Mouse (Mus musculus) kidney, postnatal 0 days (tissue): ENCODE results near the gene Ap3m1. TPM values are rescaled to one million over a fixed set of nuclear protein-coding genes. Genes with fewer than 3 reads are reported as not detected.

Experiments used
- ATAC-seq: fragments of 200-750 bp; cut with Nextera tagmentation; replicated peaks from 2 replicates; pipeline ENCODE4 v1.8.0; 2017; ENCODE audit warnings: low read depth, moderate number of reproducible peaks, moderate TSS enrichment, moderate library complexity; ENCODE audit not compliant: low FRiP score
- DNase-seq: peaks from one replicate; pipeline ENCODE4 v3.0.0-alpha.2; 2016; ENCODE audit warnings: low spot score
- H3K27ac ChIP-seq: fragments of 300-500 bp; sonication (generic); 2 replicates; pipeline ENCODE4 v1.5.1; 2014; ENCODE audit warnings: mild to moderate bottlenecking
- H3K27me3 ChIP-seq: fragments of 300-500 bp; sonication (generic); 2 replicates; pipeline ENCODE4 v1.6.1; 2014; ENCODE audit warnings: low read length, mixed read lengths; ENCODE audit not compliant: insufficient read depth
- H3K36me3 ChIP-seq: fragments of 300-500 bp; sonication (generic); 2 replicates; pipeline ENCODE4 v1.6.1; 2014; ENCODE audit warnings: low read length, mixed read lengths; ENCODE audit not compliant: insufficient read depth
- H3K4me1 ChIP-seq: fragments of 300-500 bp; sonication (generic); replicated peaks from 2 replicates; pipeline ENCODE4 v1.6.1; 2014; ENCODE audit warnings: antibody characterized with exemption, low read length, mixed read lengths; ENCODE audit not compliant: insufficient read depth
- H3K4me2 ChIP-seq: fragments of 300-500 bp; sonication (generic); 2 replicates; pipeline ENCODE4 v1.6.1; 2014; ENCODE audit warnings: mild to moderate bottlenecking, low read length, moderate library complexity, mixed read lengths
- H3K4me3 ChIP-seq: fragments of 300-500 bp; sonication (generic); replicated peaks from 2 replicates; pipeline ENCODE4 v1.5.1; 2014; ENCODE audit warnings: low read depth, low read length
- H3K9ac ChIP-seq: fragments of 300-500 bp; sonication (generic); 2 replicates; pipeline ENCODE4 v1.6.1; 2014; ENCODE audit warnings: low read depth, low read length
- H3K9me3 ChIP-seq: fragments of 300-500 bp; sonication (generic); replicated peaks from 2 replicates; pipeline ENCODE4 v1.6.1; 2016; ENCODE audit warnings: low read length, inconsistent platforms, mixed read lengths
- CTCF ChIP-seq: IDR thresholded peaks from 2 replicates; pipeline ENCODE4 v1.5.1; 2016; ENCODE audit warnings: antibody characterized with exemption, low read depth, mild to moderate bottlenecking, moderate library complexity
- WGBS: fragments of 180-500 bp; shearing (Covaris S2); extraction: QIAGEN DNeasy Blood & Tissue Kit; methylation state at CpG from one replicate; pipeline ENCODE4 v1.1.7; 2014; 5-methylcytosine and 5-hydroxymethylcytosine counted together
- polyA plus RNA-seq: library from polyadenylated mRNA; unstranded; fragments of >200 nt; fragmentation: Nextera tagmentation; extraction: Ambion mirVana; gene quantifications from 2 replicates; pipeline ENCODE4 v1.2.1, GENCODE M21; 2015

Gene Ap3m1
- polyA plus RNA-seq, 1 experiment from 2014 or later = 50.7 TPM

DNA sequence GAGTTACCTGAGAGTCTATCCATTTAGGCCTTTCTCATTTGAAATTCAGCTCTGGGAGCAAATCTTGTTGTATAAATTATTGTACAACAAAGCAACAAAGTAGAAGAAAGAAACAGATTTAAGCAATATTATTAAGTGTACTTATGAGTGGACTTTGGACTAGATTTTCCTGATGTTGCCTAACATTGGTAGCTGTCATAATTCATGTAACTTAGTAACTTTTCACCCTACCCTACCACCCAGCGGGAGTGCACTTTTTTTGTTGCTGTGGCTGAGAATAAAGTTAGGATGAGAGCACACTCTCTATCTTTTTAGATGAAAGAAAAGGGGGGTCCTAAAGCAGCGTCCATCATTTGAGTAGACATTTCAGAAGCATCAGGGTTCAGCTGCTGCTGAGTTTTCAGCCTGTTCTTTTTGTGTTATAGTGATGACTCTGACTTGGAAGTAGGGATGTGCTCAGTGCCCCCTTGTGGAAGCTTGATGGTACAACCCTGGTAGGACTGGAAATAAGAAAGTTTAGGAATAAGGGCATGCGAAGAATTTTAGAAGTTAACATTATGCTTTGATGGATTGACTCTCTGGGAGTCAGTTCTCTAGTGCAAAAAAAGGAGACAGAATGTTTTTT lies 59.1 kb downstream of the Ap3m1 start:
- H3K4me1 ChIP-seq = no peaks in the 10 kb centered on the region
- DNase-seq (peak; percentile 84), ATAC-seq (peak; percentile 40; the same call in 1 of the 2 replicates)
- peaks cover 14% of the 10 kb centered on the region; the same call in 1 of the 2 replicates for H3K36me3 ChIP-seq
- TF ChIP-seq CTCF = peak; percentile 86
- no peaks in the 10 kb centered on the region for H3K27me3 ChIP-seq
- no peak overlapping the region for H3K4me3 ChIP-seq
- H3K9ac ChIP-seq = no peak overlapping the region
- no peak overlapping the region for H3K4me2 ChIP-seq
- no peaks in the 10 kb centered on the region for H3K9me3 ChIP-seq
- WGBS = 51% methylated on average over 3 of the region's 3 CpGs
- no peak overlapping the region for H3K27ac ChIP-seq

DNA sequence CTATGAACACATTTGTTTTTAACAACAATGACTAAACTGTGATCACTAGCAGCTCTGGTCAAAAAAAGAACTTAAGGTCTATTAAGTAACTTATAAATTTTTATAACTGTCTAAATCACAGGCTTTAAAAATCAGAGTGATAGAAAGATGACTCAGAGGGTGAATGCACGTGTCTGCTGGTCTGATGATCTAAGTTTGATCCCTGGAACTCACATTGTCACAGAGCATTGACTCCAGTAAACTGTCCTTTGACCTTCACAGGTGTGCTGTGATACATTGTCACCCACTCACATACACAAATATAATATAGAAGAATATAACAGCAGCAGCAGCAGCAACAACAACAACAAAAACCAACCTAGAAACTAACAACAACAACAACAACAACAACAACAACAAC lies 60.8 kb downstream of the Ap3m1 start:
- no peak overlapping the region for H3K27ac ChIP-seq
- no peak for ATAC-seq
- no peak for TF ChIP-seq CTCF
- H3K27me3 ChIP-seq = no peaks in the 10 kb centered on the region
- no peaks in the 10 kb centered on the region for H3K4me1 ChIP-seq
- no peak overlapping the region for H3K4me3 ChIP-seq
- no peak for DNase-seq
- H3K4me2 ChIP-seq = no peak overlapping the region
- H3K9ac ChIP-seq = no peak overlapping the region
- whole genome bisulfite sequencing = 63% methylated on average over 1 of the region's 1 CpGs
- H3K9me3 ChIP-seq = no peaks in the 10 kb centered on the region
- peaks cover 17% of the 10 kb centered on the region; the same call in 1 of the 2 replicates for H3K36me3 ChIP-seq

DNA sequence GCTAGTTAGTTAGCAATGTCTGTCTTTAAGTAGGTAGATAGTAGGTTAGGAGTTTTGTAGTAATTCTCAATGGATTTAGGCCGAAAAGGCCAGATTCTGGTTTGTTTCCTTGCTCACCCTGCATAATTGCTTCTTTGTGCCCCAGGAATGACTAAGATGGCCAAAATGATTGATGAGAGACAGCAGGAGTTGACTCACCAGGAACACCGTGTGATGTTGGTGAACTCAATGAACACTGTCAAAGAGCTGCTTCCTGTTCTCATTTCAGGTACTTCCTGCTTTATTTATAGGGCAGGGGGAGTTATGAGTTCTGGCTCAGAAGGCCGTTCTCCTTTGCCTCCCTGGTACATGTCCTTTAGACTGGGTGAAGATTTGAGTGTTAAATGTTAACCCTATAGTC lies 66.8 kb downstream of the Ap3m1 start:
- Histone ChIP-seq H3K4me2 (no peak overlapping the region), H3K4me3 (no peak overlapping the region), H3K4me1 (no peaks in the 10 kb centered on the region), H3K9me3 (no peaks in the 10 kb centered on the region), H3K9ac (no peak overlapping the region), H3K36me3 (peaks cover 11% of the 10 kb centered on the region), H3K27me3 (no peaks in the 10 kb centered on the region), H3K27ac (no peak overlapping the region)
- WGBS = 36% methylated on average over 3 of the region's 3 CpGs
- TF ChIP-seq CTCF = no peak
- ATAC-seq = no peak
- peak; percentile 51 for DNase-seq

DNA sequence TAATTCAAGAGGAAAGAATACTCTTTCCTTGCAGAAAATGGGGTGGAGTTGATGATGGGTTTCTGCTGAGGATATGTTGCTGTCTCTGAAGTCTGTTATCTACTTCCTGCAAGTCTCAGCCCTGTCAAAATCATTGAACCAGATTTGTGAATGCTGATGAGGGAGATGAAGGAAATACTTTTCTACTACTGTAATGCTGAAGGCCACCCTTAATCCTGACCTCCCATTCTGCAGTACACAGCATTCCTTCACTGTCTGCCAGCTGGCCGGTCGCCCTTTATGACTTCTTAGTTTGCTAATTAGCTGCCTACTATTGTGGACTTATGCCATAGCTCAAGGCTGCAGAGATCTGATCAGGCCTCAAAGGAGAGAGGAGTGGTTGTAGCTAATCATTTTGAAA lies 68.5 kb downstream of the Ap3m1 start:
- H3K27ac ChIP-seq = no peak overlapping the region
- peak; percentile 56 for DNase-seq
- no peak overlapping the region for H3K4me3 ChIP-seq

More for the DNA sequence above, 68.5 kb downstream of the Ap3m1 start:
- Histone ChIP-seq H3K36me3 (peaks cover 11% of the 10 kb centered on the region), H3K9me3 (no peaks in the 10 kb centered on the region), H3K4me1 (no peaks in the 10 kb centered on the region), H3K4me2 (no peak overlapping the region), H3K27me3 (no peaks in the 10 kb centered on the region), H3K9ac (no peak overlapping the region)
- no peak for TF ChIP-seq CTCF
- 44% methylated on average over 2 of the region's 2 CpGs for WGBS
- no peak for ATAC-seq

Other genes starting within 250 kb of the Ap3m1 start
- 70.2 and 74.7 TPM in 2 replicates for gene Plau, start 215.8 kb downstream of the Ap3m1 start, polyA plus RNA-seq
- gene Vcl, start 123.1 kb downstream of the Ap3m1 start, polyA plus RNA-seq = 39.9 and 42.0 TPM in 2 replicates
- 193 and 196 TPM in 2 replicates for gene Adk, start 66 bp upstream of the Ap3m1 start, polyA plus RNA-seq